34 mouse cellular contexts compared by ENCODE assay signal in the genomic region with DNA sequence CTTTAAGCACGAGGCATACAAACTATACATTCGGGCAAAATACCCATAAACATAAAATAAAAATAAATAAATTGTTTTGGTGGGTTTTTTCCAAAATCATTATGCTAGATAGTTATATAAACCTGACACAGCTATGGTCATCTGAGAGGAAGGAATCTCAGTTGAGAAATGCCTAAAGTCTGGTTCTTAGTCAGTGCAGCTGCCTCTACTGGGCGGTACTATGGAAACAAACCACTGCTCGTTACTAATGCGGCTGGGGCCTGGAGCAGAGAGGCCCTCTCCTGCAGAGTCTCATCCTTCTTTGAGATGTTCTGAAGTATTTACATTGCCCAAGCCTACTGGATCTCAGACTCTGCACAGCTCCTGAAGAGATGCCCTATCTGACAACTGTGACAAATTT.
"Had no signal": no experiment of that assay in that cellular context is flagged by ENCODE, and none has a peak within 500 bp of the region (broad histone marks: within the 10 kb centered on the region; RNA-seq: fewer than 3 reads in every experiment).

No protein-coding gene starts in this region.

- H3K9ac ChIP-seq: heart, embryonic 12.5 days; heart, embryonic 13.5 days; heart, embryonic 15.5 days; hindbrain, embryonic 12.5 days; hindbrain, embryonic 13.5 days; hindbrain, embryonic 14.5 days; hindbrain, embryonic 15.5 days; intestine, embryonic 15.5 days; kidney, embryonic 15.5 days had no signal

- H3K9me3 ChIP-seq: heart, embryonic 10.5 days; heart, embryonic 15.5 days; hindbrain, embryonic 12.5 days; hindbrain, embryonic 13.5 days; hindbrain, embryonic 15.5 days; intestine, embryonic 15.5 days; kidney, embryonic 15.5 days had no signal

- H3K36me3 ChIP-seq: heart, embryonic 10.5 days; heart, embryonic 12.5 days; heart, embryonic 13.5 days; heart, embryonic 15.5 days; hindbrain, embryonic 10.5 days; hindbrain, embryonic 12.5 days; hindbrain, embryonic 13.5 days; hindbrain, embryonic 15.5 days; intestine, embryonic 15.5 days; kidney, embryonic 15.5 days had no signal

- ATAC-seq: hindbrain, embryonic 16.5 days; hindbrain, postnatal 0 days; inflammation-experienced regulatory T-cells, adult 6 months; intestine, embryonic 15.5 days; intestine, embryonic 16.5 days; intestine, postnatal 0 days had no signal

- H3K4me2 ChIP-seq: heart, embryonic 11.5 days; heart, embryonic 12.5 days; heart, embryonic 13.5 days; heart, embryonic 15.5 days; hindbrain, embryonic 12.5 days; hindbrain, embryonic 13.5 days; hindbrain, embryonic 14.5 days; hindbrain, embryonic 15.5 days; intestine, embryonic 15.5 days; kidney, embryonic 15.5 days had no signal

- H3K27me3 ChIP-seq: heart, embryonic 12.5 days; heart, embryonic 13.5 days; heart, embryonic 15.5 days; hindbrain, embryonic 12.5 days; hindbrain, embryonic 13.5 days; hindbrain, embryonic 15.5 days; intestine, embryonic 15.5 days; kidney, embryonic 15.5 days had no signal

- H3K4me1 ChIP-seq: heart, embryonic 10.5 days; heart, embryonic 12.5 days; heart, embryonic 13.5 days; heart, embryonic 15.5 days; hindbrain, embryonic 10.5 days; hindbrain, embryonic 12.5 days; hindbrain, embryonic 13.5 days; hindbrain, embryonic 15.5 days; intestine, embryonic 15.5 days; kidney, embryonic 15.5 days had no signal

- H3K4me3 ChIP-seq: heart, embryonic 10.5 days; heart, embryonic 12.5 days; heart, embryonic 13.5 days; heart, embryonic 15.5 days; hindbrain, embryonic 10.5 days; hindbrain, embryonic 12.5 days; hindbrain, embryonic 13.5 days; hindbrain, embryonic 15.5 days; intestine, embryonic 15.5 days; kidney, embryonic 15.5 days had no signal

- H3K27ac ChIP-seq: heart, embryonic 10.5 days; heart, embryonic 13.5 days; heart, embryonic 15.5 days; hindbrain, embryonic 10.5 days; hindbrain, embryonic 12.5 days; hindbrain, embryonic 13.5 days; hindbrain, embryonic 14.5 days; hindbrain, embryonic 15.5 days; hindbrain, postnatal 0 days; intestine, embryonic 15.5 days; kidney, embryonic 15.5 days; kidney, postnatal 0 days had no signal

- DNase-seq: heart, postnatal 10 days; heart, postnatal 14 days; heart, postnatal 36 days; heart, postnatal 4 days; kidney, adult 11 months; kidney, adult 18-20 months; kidney, adult 2 months; kidney, adult 8-10 months; kidney, adult 9 months; kidney, postnatal 10 days; kidney, postnatal 14 days; kidney, postnatal 25 days; kidney, postnatal 36 days; kidney, postnatal 4 days; layer of hippocampus, adult 9-11 months; layer of hippocampus, postnatal 36 days had no signal
